Mouse (Mus musculus) forebrain, embryonic 14.5 days (tissue): ENCODE results near the gene Pramef12. TPM values are rescaled to one million over a fixed set of nuclear protein-coding genes. Genes with fewer than 3 reads are reported as not detected.
"Not testable (repeated sequence)": the region's sequence is repeated elsewhere in the genome, so short reads cannot be mapped to it uniquely, and the experiment has no call there.

Experiments used
- ATAC-seq: fragments of 200-750 bp; cut with Nextera tagmentation; 2 replicates; pipeline ENCODE4 v1.8.0; 2017; ENCODE audit warnings: mild to moderate bottlenecking, moderate library complexity
- DNase-seq: peaks from one replicate; pipeline ENCODE4 v3.0.0-alpha.2; 2015; ENCODE audit warnings: low spot score
- H3K27ac ChIP-seq: fragments of 300-500 bp; sonication (generic); 2 replicates; pipeline ENCODE4 v1.5.1; 2014; ENCODE audit warnings: low read depth, mild to moderate bottlenecking, control low read depth, low read length, moderate library complexity
- H3K27me3 ChIP-seq: fragments of 300-500 bp; sonication (generic); replicated peaks from 2 replicates; pipeline ENCODE4 v1.6.1; 2014; ENCODE audit warnings: low read length, control low read depth, mixed read lengths; ENCODE audit not compliant: control insufficient read depth, insufficient read depth
- H3K36me3 ChIP-seq: fragments of 300-500 bp; sonication (generic); 2 replicates; pipeline ENCODE4 v1.6.1; 2014; ENCODE audit warnings: low read length, control low read depth; ENCODE audit not compliant: control insufficient read depth, insufficient read depth
- H3K4me1 ChIP-seq: fragments of 300-500 bp; sonication (generic); 2 replicates; pipeline ENCODE4 v1.6.1; 2014; ENCODE audit warnings: antibody characterized with exemption, low read length, control low read depth; ENCODE audit not compliant: control insufficient read depth, insufficient read depth
- H3K4me2 ChIP-seq: fragments of 300-500 bp; sonication (generic); 2 replicates; pipeline ENCODE4 v1.6.1; 2014; ENCODE audit warnings: mild to moderate bottlenecking, control low read depth, low read length
- H3K4me3 ChIP-seq: fragments of 300-500 bp; sonication (generic); 2 replicates; pipeline ENCODE4 v1.5.1; 2014; ENCODE audit warnings: low read depth, low read length, control low read depth
- H3K9ac ChIP-seq: fragments of 300-500 bp; sonication (generic); 2 replicates; pipeline ENCODE4 v1.6.1; 2014; ENCODE audit warnings: mild to moderate bottlenecking, low read length, control low read depth, moderate library complexity
- H3K9me3 ChIP-seq: fragments of 300-500 bp; sonication (generic); replicated peaks from 2 replicates; pipeline ENCODE4 v1.6.1; 2016; ENCODE audit warnings: low read length, control low read depth, mixed read lengths; ENCODE audit not compliant: control insufficient read depth
- WGBS: fragments of 180-500 bp; shearing (Covaris S2); extraction: QIAGEN DNeasy Blood & Tissue Kit; methylation state at CpG from one replicate; pipeline ENCODE4 v1.1.7; 2014; 5-methylcytosine and 5-hydroxymethylcytosine counted together
- polyA plus RNA-seq: library from polyadenylated mRNA; unstranded; fragments of >200 nt; fragmentation: Nextera tagmentation; extraction: Ambion mirVana; gene quantifications from 2 replicates; pipeline ENCODE4 v1.2.1, GENCODE M21; 2014

Gene Pramef12
- polyA plus RNA-seq, 1 experiment from 2014 or later = not detected

DNA sequence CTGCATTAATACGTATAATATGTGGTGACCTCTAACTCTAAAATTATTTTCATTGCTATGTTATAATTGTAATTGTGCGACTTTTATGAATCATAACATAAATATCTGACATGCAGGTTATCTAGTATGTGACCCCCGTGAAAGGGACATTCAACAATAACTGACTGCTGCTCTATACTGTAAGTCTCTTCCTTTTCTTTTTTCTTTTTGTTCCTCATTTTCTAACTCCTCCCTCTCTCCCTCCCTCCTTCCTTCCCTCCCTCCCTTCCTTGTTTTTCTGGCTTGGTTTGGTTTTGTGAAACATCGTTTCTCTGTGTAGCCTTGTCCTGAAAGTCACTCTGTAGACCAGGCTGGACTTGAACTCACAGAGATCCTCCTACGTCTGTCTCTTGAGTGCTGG, 16.3 kb upstream of the Pramef12 start:
- 75% methylated on average over 5 of the region's 5 CpGs for WGBS
- ATAC-seq (no peak), DNase-seq (no peak)
- Histone ChIP-seq H3K9ac (no peak overlapping the region), H3K4me2 (no peak overlapping the region), H3K27ac (no peak overlapping the region), H3K4me1 (no peaks in the 10 kb centered on the region), H3K4me3 (no peak overlapping the region), H3K36me3 (no peaks in the 10 kb centered on the region), H3K9me3 (peaks cover 19% of the 10 kb centered on the region; the same call in 1 of the 2 replicates), H3K27me3 (no peaks in the 10 kb centered on the region)

DNA sequence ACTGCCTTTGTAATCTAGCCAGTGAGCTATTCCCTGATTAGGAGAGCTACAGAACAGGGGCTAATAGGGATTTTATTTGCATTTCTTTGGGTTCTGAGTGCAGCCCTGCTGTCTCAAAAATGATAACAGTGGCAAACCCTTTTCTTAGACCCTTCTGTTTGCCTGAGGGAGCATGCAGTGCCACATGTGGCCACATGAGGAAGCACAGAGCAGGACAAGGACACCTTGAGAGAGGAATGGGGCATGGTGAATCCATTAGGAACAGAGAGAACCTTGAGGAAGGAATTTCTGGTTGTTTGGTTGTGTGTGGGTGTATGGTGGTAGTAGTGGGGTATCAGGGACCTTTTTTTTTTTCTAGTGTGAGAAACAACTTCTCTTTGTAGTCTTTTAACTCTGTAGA, 12.4 kb upstream of the Pramef12 start:
- H3K4me3 ChIP-seq = no peak overlapping the region
- H3K9me3 ChIP-seq = peaks cover 22% of the 10 kb centered on the region
- H3K9ac ChIP-seq = no peak overlapping the region
- H3K4me2 ChIP-seq = no peak overlapping the region
- H3K27ac ChIP-seq = no peak overlapping the region
- no peak for ATAC-seq
- H3K27me3 ChIP-seq = no peaks in the 10 kb centered on the region
- no peaks in the 10 kb centered on the region for H3K36me3 ChIP-seq
- no peak for DNase-seq
- no peaks in the 10 kb centered on the region for H3K4me1 ChIP-seq

- Histone ChIP-seq H3K4me3 (no peak overlapping the region), H3K4me1 (no peaks in the 10 kb centered on the region), H3K27me3 (no peaks in the 10 kb centered on the region), H3K27ac (no peak overlapping the region), H3K9me3 (peaks cover 20% of the 10 kb centered on the region), H3K36me3 (no peaks in the 10 kb centered on the region), H3K4me2 (no peak overlapping the region), H3K9ac (no peak overlapping the region)
- WGBS = 55% methylated on average over 3 of the region's 3 CpGs
- DNase-seq = no peak
- ATAC-seq = no peak
Observed at GRCm38 (mm10) chr4:144406261-144406660, 2.0 kb downstream of the Pramef12 start.

DNA sequence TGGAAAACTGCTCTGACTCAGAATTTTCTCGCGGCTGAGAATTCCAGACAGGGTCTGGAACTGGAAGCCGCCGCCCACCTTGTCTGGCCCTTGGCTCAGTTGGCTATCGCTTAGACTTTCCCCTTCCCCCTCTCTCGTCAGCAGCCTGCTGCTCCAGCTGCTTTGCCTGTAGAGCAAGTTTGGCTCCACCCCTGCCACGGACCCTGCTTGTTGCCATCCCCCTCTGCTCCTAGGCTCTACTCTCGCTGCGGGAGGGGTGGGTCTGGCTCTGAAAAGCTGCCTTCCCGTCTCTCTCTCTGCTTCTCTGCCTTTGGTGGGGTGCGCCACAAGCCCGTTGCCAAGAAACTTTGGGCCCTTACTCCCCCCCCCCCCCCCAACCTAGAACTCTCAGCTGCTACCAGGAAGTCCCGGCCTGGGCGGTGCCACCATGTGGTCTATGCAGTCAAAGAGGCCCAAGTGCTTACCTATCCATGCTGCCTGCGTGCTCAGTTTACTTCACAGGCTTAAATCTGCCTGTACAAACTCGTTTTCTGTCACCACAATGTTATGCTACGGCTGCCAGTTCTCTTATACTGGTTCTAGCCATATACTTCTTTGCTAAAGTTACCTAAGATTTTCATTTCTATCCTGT, 3.7 kb downstream of the Pramef12 start:
- 6% methylated on average over 15 of the region's 17 CpGs for WGBS
- no peak overlapping the region for H3K4me2 ChIP-seq
- DNase-seq = no peak

DNA sequence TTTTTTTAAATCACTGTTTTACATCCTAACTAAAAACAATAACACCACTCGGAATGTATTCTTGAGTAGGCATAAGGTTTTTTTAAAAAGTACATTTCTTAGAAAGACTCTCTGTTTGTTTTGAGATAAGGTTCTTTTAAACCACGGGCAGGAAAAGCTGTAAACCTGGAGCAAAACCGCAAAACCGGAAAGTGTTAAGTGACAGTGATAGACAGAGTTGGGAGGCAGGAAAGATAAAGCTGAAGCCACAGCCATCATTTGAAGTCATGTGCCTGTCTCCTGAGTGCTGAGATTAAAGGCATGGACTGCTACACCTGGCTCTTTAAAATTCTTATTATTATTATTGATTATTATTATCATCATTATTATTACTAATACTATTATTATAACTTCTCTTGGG, 5.6 kb downstream of the Pramef12 start:
- Histone ChIP-seq H3K36me3 (no peaks in the 10 kb centered on the region), H3K4me3 (no peak overlapping the region), H3K27ac (no peak overlapping the region), H3K27me3 (no peaks in the 10 kb centered on the region), H3K9ac (no peak overlapping the region), H3K9me3 (peaks cover 9% of the 10 kb centered on the region; the same call in 1 of the 2 replicates), H3K4me2 (no peak overlapping the region), H3K4me1 (no peaks in the 10 kb centered on the region)
- 92% methylated on average over 4 of the region's 4 CpGs for WGBS
- ATAC-seq (no peak), DNase-seq (no peak)

More for the DNA sequence above, 3.7 kb downstream of the Pramef12 start:
- Histone ChIP-seq H3K9ac (no peak overlapping the region), H3K9me3 (peaks cover 16% of the 10 kb centered on the region), H3K4me1 (no peaks in the 10 kb centered on the region), H3K36me3 (no peaks in the 10 kb centered on the region), H3K27me3 (no peaks in the 10 kb centered on the region), H3K4me3 (no peak overlapping the region), H3K27ac (no peak overlapping the region)
- no peak for ATAC-seq

GRCm38 (mm10) chr4:144396316-144396715, 11.9 kb downstream of the Pramef12 start:
- ATAC-seq (no peak), DNase-seq (no peak)
- no peak overlapping the region for H3K4me3 ChIP-seq
- H3K9me3 ChIP-seq = peaks cover 4% of the 10 kb centered on the region; the same call in 1 of the 2 replicates
- H3K27ac ChIP-seq = no peak overlapping the region
- no peaks in the 10 kb centered on the region for H3K36me3 ChIP-seq
- H3K4me2 ChIP-seq = no peak overlapping the region
- H3K4me1 ChIP-seq = no peaks in the 10 kb centered on the region
- no peaks in the 10 kb centered on the region for H3K27me3 ChIP-seq
- no peak overlapping the region for H3K9ac ChIP-seq
- 34% methylated on average over 3 of the region's 3 CpGs for WGBS

- Histone ChIP-seq H3K4me2 (no peak within 1 kb of the TSS), H3K36me3 (no peaks in the 10 kb centered on the region), H3K9ac (no peak within 1 kb of the TSS), H3K4me1 (no peaks in the 10 kb centered on the region), H3K27me3 (no peaks in the 10 kb centered on the region), H3K9me3 (peaks cover 21% of the 10 kb centered on the region; the same call in 1 of the 2 replicates), H3K4me3 (no peak within 1 kb of the TSS), H3K27ac (no peak within 1 kb of the TSS)
- WGBS = 48% methylated on average over 2 of the region's 2 CpGs
- DNase-seq (no peak), ATAC-seq (no peak)
Observed at GRCm38 (mm10) chr4:144377911-144378310, 30.4 kb downstream of the Pramef12 start, which contains the start of gene Pramef20. Gene Pramef20, minus strand, starts transcription at chr4:144377933.

DNA sequence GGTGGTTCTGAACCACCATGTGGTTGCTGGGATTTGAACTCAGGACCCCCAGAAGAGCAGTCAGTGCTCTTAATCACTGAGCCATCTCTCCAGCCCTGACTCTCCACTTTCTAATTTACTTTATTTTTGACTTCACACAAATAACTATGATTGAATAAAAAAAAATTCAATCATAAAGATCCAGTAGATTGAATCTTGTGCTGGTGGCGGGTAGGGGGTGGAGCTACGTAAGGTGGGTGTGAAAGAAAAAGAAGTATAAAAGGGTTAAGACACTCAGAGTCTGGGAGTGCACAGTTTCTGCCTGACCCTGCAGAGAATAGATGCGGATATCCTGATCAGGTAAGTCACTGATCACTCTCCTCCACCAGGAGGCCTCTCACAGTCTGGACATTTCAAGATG, 50.6 kb downstream of the Pramef12 start, which contains the start of gene Gm13119:
Gene Gm13119, plus strand, starts transcription at position 301 of the 400 bp plus-strand sequence.
- 81% methylated on average over 3 of the region's 3 CpGs for WGBS

More for the DNA sequence above, 50.6 kb downstream of the Pramef12 start, which contains the start of gene Gm13119:
- DNase-seq, H3K4me1 ChIP-seq, ATAC-seq, H3K9me3 ChIP-seq, H3K4me3 ChIP-seq, H3K27me3 ChIP-seq, H3K9ac ChIP-seq, H3K4me2 ChIP-seq, H3K27ac ChIP-seq, H3K36me3 ChIP-seq: not testable (repeated sequence)
